Mouse (Mus musculus): ENCODE measurements around the gene Kansl2. TPM values are rescaled to one million over a fixed set of nuclear protein-coding genes. Genes with fewer than 3 reads are reported as not detected.

The Kansl2 gene
- polyA plus RNA-seq, 1 experiment from 2014 or later = 144 TPM

DNA sequence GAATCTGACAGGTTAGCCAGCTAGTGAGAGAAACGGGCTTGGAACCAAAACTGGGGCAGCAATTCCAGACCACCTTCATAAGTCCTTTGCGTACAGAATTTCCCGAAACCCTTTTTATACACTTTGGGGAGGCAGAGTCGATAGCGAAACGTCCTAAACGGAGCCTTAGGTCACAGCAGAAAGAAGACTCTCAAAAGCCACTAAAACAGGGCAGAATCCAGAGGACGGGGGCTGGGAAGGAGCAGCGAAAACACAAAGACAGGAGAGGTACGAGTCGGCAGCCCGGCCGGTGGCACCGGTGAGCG, 32.9 kb upstream of the Kansl2 start:
- Histone ChIP-seq H3K27ac (peak overlapping the region; percentile 95), H3K27me3 (ENCODE audit: poor library complexity, severe bottlenecking) (no peaks in the 10 kb centered on the region), H3K9me3 (no peaks in the 10 kb centered on the region), H3K36me3 (replicated peaks) (peaks cover 43% of the 10 kb centered on the region), H3K4me1 (peaks cover 38% of the 10 kb centered on the region), H3K4me3 (peak overlapping the region; percentile 98)
- no peak for DNase-seq (ENCODE audit: extremely low spot score, low spot score)
- under 1% methylated on average over 15 of the region's 15 CpGs for WGBS

- H3K27ac ChIP-seq = no peak overlapping the region
- no peaks in the 10 kb centered on the region for H3K4me1 ChIP-seq
- no peaks in the 10 kb centered on the region for H3K27me3 ChIP-seq (ENCODE audit: poor library complexity, severe bottlenecking)
- WGBS = 93% methylated on average over 5 of the region's 5 CpGs
- no peaks in the 10 kb centered on the region for H3K9me3 ChIP-seq
- no peak for DNase-seq (ENCODE audit: extremely low spot score, low spot score)
- peaks cover 96% of the 10 kb centered on the region for H3K36me3 ChIP-seq (replicated peaks)
- H3K4me3 ChIP-seq = no peak overlapping the region
Measured at GRCm38 (mm10) chr15:98557186-98557585, 23.1 kb upstream of the Kansl2 start.

GRCm38 (mm10) chr15:98555881-98556280, 21.8 kb upstream of the Kansl2 start:
- peaks cover 98% of the 10 kb centered on the region for H3K36me3 ChIP-seq (replicated peaks)
- no peak for DNase-seq (ENCODE audit: extremely low spot score, low spot score)
- H3K4me1 ChIP-seq = no peaks in the 10 kb centered on the region
- H3K27ac ChIP-seq = no peak overlapping the region
- 94% methylated on average over 4 of the region's 4 CpGs for WGBS
- no peaks in the 10 kb centered on the region for H3K27me3 ChIP-seq (ENCODE audit: poor library complexity, severe bottlenecking)
- no peak overlapping the region for H3K4me3 ChIP-seq
- H3K9me3 ChIP-seq = no peaks in the 10 kb centered on the region

- Histone ChIP-seq H3K4me3 (no peak overlapping the region), H3K27ac (no peak overlapping the region), H3K27me3 (ENCODE audit: poor library complexity, severe bottlenecking) (no peaks in the 10 kb centered on the region), H3K4me1 (peaks cover 4% of the 10 kb centered on the region; the same call in 1 of the 2 replicates), H3K36me3 (replicated peaks) (peaks cover 98% of the 10 kb centered on the region), H3K9me3 (no peaks in the 10 kb centered on the region)
- WGBS = 97% methylated on average over 2 of the region's 2 CpGs
- DNase-seq (ENCODE audit: extremely low spot score, low spot score) = no peak
Measured at GRCm38 (mm10) chr15:98552758-98553157, 18.7 kb upstream of the Kansl2 start.

GRCm38 (mm10) chr15:98546843-98547242, 12.8 kb upstream of the Kansl2 start:
- H3K36me3 ChIP-seq (replicated peaks) = peaks cover 100% of the 10 kb centered on the region
- H3K27me3 ChIP-seq (ENCODE audit: poor library complexity, severe bottlenecking) = no peaks in the 10 kb centered on the region
- no peak overlapping the region for H3K4me3 ChIP-seq
- H3K27ac ChIP-seq = no peak overlapping the region
- no peaks in the 10 kb centered on the region for H3K9me3 ChIP-seq
- DNase-seq (ENCODE audit: extremely low spot score, low spot score) = no peak
- 96% methylated on average over 5 of the region's 5 CpGs for WGBS
- H3K4me1 ChIP-seq = peaks cover 4% of the 10 kb centered on the region; the same call in 1 of the 2 replicates

- peaks cover 2% of the 10 kb centered on the region; the same call in 1 of the 2 replicates for H3K4me1 ChIP-seq
- no peak for DNase-seq (ENCODE audit: extremely low spot score, low spot score)
- H3K27me3 ChIP-seq (ENCODE audit: poor library complexity, severe bottlenecking) = no peaks in the 10 kb centered on the region
- H3K36me3 ChIP-seq (replicated peaks) = peaks cover 100% of the 10 kb centered on the region
- no peak overlapping the region for H3K4me3 ChIP-seq
- H3K9me3 ChIP-seq = no peaks in the 10 kb centered on the region
- 97% methylated on average over 3 of the region's 3 CpGs for WGBS
- no peak overlapping the region for H3K27ac ChIP-seq
Measured at GRCm38 (mm10) chr15:98545151-98545550, 11.1 kb upstream of the Kansl2 start.

- Histone ChIP-seq H3K9me3 (no peaks in the 10 kb centered on the region), H3K36me3 (replicated peaks) (peaks cover 96% of the 10 kb centered on the region), H3K4me3 (no peak overlapping the region), H3K27me3 (ENCODE audit: poor library complexity, severe bottlenecking) (no peaks in the 10 kb centered on the region), H3K4me1 (no peaks in the 10 kb centered on the region), H3K27ac (no peak overlapping the region)
- DNase-seq (ENCODE audit: extremely low spot score, low spot score) = no peak
- 93% methylated on average over 4 of the region's 4 CpGs for whole genome bisulfite sequencing
Measured at GRCm38 (mm10) chr15:98543341-98543740, 9.3 kb upstream of the Kansl2 start.

- Histone ChIP-seq H3K4me3 (no peak overlapping the region), H3K27me3 (ENCODE audit: poor library complexity, severe bottlenecking) (no peaks in the 10 kb centered on the region), H3K36me3 (replicated peaks) (peaks cover 86% of the 10 kb centered on the region), H3K9me3 (no peaks in the 10 kb centered on the region), H3K27ac (no peak overlapping the region), H3K4me1 (no peaks in the 10 kb centered on the region)
- WGBS = 94% methylated on average over 6 of the region's 6 CpGs
- no peak for DNase-seq (ENCODE audit: extremely low spot score, low spot score)
Measured at GRCm38 (mm10) chr15:98541064-98541463, 7.0 kb upstream of the Kansl2 start.

DNA sequence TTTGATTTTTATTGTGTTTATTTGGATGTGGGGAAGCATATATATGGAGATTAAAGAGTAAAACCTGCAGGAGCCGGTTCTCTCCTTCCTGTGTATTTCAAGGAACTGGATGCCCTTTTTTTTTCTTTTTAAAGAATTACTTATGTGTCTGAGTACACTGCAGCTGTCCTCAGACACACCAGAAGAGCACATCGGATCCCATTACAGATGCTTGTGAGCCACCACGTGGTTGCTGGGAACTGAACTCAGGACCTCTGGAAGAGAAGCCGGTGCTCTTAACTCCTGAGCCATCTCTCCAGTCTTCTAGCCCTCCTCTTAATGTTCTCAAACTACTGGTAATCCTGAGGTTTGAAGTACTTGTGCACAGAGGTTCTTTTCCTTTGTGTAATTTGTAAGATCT, 3.9 kb upstream of the Kansl2 start:
- Histone ChIP-seq H3K4me1 (peaks cover 7% of the 10 kb centered on the region), H3K27ac (no peak overlapping the region), H3K9me3 (no peaks in the 10 kb centered on the region), H3K27me3 (ENCODE audit: poor library complexity, severe bottlenecking) (no peaks in the 10 kb centered on the region), H3K36me3 (replicated peaks) (peaks cover 56% of the 10 kb centered on the region), H3K4me3 (no peak overlapping the region)
- DNase-seq (ENCODE audit: extremely low spot score, low spot score) = no peak
- WGBS = 80% methylated on average over 4 of the region's 4 CpGs

DNA sequence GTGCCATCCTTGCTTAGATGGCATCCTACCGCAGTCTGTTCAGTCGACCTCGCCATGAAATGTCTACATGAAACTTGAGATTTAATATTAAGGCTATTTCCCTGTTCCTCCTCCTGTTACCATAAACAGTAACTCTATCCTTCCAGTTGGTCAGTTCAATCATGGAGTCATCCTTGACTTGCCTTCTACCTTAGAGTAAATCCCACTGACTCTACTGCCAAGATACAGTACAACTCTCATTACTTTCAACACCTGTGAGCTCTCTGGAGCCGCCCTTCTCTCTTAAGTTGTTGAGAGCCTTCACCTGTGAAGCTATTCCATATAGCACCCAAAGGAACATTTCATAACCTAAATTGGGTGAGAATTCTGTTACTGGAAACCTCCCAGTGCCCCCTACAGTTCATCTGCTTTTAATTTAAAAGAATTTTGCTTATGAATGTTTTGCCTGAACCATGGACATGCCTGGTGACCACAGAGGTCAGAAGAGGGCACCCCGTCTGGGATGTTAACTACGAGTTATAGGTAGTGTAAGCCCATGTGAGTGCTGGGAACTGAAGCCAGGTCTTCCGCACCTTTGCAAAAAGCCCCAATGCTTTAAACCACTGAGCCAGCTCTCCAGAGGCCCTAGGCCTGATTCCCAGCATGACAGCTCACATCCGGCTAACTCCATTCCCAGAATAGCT, 2.9 kb upstream of the Kansl2 start:
- no peaks in the 10 kb centered on the region for H3K9me3 ChIP-seq
- DNase-seq (ENCODE audit: extremely low spot score, low spot score) = no peak

DNA sequence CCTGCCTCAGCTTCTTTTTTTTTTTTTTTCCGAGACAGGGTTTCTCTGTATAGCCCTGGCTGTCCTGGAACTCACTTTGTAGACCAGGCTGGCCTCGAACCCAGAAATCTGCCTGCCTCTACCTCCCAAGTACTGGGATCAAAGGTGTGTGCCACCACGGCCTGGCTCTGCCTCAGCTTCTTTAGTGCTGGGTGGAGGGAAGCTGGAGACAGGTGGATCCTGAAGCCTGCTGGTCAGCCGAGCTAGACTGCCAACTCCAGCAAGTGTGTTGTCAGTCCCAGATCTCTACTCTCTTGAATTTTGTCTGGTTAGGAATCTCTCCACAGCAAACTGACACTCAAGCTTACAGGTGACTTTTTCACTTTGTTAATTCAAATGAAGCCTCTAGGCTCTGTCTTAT, 1.9 kb upstream of the Kansl2 start:
- no peak for DNase-seq (ENCODE audit: extremely low spot score, low spot score)
- Histone ChIP-seq H3K9me3 (no peaks in the 10 kb centered on the region), H3K4me3 (no peak overlapping the region), H3K27ac (no peak overlapping the region), H3K4me1 (peaks cover 20% of the 10 kb centered on the region), H3K36me3 (replicated peaks) (peaks cover 56% of the 10 kb centered on the region), H3K27me3 (ENCODE audit: poor library complexity, severe bottlenecking) (no peaks in the 10 kb centered on the region)
- 85% methylated on average over 4 of the region's 4 CpGs for WGBS

More for the DNA sequence above, 2.9 kb upstream of the Kansl2 start:
- 90% methylated on average over 8 of the region's 8 CpGs for WGBS
- Histone ChIP-seq H3K27me3 (ENCODE audit: poor library complexity, severe bottlenecking) (no peaks in the 10 kb centered on the region), H3K4me1 (peaks cover 17% of the 10 kb centered on the region), H3K27ac (no peak overlapping the region), H3K36me3 (replicated peaks) (peaks cover 56% of the 10 kb centered on the region), H3K4me3 (no peak overlapping the region)

DNA sequence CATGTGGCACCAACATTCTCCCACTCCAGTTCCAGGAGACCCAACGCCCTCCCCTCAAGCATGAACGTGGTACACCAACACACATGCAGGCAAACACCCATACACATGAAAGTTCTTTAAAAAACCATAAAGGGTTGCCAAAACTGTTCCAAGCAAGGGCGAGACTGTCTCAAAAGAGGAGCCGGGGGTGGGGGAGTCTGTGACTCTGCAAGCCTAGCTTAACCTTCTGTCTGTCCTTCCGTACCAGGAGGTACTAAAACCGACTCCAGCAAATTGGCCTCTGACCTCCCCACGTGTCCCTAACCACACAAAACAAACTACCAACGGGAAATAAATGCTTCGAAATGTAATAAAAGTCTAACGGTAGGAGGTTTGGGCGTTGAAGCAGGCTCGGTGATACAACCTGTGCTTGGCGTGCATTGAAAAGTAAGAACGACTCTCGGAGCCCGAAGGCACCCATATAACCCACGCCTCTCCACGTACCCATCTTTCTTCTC, 981 bp downstream of the Kansl2 start:
- under 1% methylated on average over 18 of the region's 18 CpGs for WGBS
- Histone ChIP-seq H3K27ac (peak overlapping the region; percentile 100), H3K27me3 (ENCODE audit: poor library complexity, severe bottlenecking) (no peaks in the 10 kb centered on the region), H3K4me1 (peaks cover 20% of the 10 kb centered on the region), H3K36me3 (replicated peaks) (peaks cover 60% of the 10 kb centered on the region), H3K9me3 (no peaks in the 10 kb centered on the region), H3K4me3 (peak overlapping the region; percentile 89)
- DNase-seq (ENCODE audit: extremely low spot score, low spot score) = peak; percentile 35

DNA sequence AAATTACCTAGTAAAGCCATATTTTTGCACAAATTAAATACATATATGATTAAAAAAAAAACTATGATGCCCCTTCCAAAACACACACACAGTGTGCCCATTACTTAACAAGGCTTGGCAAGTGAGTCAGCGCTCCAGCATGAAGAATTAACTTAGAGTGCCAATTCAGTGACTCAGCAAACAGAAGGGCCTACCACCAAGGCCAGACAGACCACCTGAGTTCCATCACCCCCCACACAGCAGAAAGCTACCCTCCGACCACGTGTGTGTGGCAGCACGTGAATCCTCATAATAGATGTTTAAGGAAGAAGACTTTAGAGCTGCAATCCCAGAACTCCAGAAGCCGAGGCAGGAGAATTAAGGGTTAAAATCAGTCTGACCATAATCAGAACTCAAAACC, 1.8 kb downstream of the Kansl2 start:
- H3K36me3 ChIP-seq (replicated peaks) = peaks cover 61% of the 10 kb centered on the region
- no peaks in the 10 kb centered on the region for H3K27me3 ChIP-seq (ENCODE audit: poor library complexity, severe bottlenecking)
- H3K4me1 ChIP-seq = peaks cover 20% of the 10 kb centered on the region
- peak overlapping the region; percentile 89 for H3K4me3 ChIP-seq
- H3K9me3 ChIP-seq = no peaks in the 10 kb centered on the region
- WGBS = 57% methylated on average over 5 of the region's 5 CpGs
- DNase-seq (ENCODE audit: extremely low spot score, low spot score) = no peak
- peak overlapping the region; percentile 100 for H3K27ac ChIP-seq

Measured in forebrain, embryonic 10.5 days (tissue).